Mouse (Mus musculus) layer of hippocampus, adult 9-10 months (tissue): Measurements from ENCODE around the gene Inka2.

Experiments used
- DNase-seq: peaks from one replicate; pipeline ENCODE4 v3.0.0; 2022; ENCODE audit warnings: low spot score

The Inka2 gene

GRCm38 (mm10) chr3:105704031-105705008, at the start of gene Inka2:
Gene Inka2, plus strand, starts transcription at chr3:105704599.
- no peak for DNase-seq

DNA sequence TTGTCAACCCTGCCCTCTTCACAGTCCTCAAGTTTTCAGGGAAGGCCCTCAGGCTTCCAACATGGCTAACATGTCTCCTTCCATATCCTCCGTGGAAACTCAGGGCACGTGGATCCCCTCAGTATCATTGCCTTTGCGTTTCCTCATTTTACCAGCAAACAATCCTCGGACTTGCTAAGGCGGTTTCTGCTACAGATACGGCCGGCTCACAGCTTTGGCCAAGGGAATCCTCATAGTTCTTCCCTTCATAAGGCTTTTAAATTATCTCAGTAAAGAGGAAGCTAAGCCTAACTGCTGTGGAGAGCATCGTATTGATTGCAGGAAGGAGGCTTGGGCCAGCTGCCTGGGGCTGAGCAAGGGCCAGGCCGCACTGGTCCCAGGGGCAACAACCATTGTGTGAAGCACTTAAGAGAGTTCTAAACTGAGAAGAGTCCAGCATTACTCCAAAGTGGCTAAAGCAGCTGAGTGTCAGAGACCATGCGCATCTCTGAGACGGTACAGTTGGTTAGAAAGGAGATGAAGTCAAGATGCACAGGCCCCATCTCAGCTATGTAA, 49.3 kb upstream of the Inka2 start:
- no peak for DNase-seq

DNA sequence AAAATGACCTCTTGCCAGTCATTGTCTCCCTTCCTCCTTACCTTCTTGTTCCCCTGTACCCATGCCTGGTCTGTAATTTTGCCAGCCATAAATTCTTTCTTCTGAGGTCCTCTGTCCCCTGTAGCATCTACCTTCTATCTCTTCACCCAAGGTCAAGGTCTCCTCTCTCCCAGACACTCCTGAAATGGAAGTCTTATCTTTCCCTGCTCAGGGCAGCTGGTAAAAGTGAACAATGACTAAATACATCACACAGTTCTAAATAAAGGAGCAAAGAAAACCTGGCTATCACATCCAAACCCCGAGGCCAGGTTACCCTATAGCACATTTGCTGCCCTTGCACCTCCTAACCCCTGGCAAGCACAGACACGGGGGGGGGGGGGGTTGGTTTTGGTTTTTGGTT, 43.9 kb upstream of the Inka2 start:
- no peak for DNase-seq

- DNase-seq, result no peak
These were observed 41.4 kb upstream of the Inka2 start for GRCm38 (mm10) chr3:105663043-105663442.

DNA sequence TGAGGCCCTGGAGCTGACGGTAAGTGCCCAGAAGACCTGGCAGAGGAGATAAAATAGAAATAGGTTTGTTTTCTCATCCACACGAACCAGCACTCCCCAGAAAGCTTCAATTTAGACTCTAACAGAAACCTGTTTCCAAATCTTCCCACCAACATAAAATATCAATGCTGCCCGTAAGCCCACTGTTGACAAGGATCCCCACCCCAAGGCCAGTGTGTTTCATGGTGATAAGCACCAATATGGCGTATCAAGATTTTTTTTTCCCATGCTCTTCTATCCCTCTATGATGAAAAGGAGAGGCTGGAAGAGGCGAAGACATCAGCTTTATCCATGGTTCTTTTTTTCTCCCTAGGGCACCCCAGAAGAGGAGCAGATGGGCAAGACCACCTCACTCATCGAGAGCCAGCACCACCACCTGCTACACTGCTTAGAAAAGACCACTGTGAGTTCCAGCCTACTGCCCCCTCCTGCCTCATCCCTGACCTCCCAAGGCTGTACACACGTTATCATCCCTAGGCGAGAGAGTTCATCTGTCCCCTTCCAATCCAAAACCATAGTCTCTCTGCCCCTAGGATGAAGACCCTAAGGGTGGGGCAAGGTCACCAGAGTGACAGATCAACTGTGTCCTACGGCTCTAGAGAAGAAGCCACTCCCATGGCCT, 39.2 kb upstream of the Inka2 start:
- DNase-seq, result no peak

DNA sequence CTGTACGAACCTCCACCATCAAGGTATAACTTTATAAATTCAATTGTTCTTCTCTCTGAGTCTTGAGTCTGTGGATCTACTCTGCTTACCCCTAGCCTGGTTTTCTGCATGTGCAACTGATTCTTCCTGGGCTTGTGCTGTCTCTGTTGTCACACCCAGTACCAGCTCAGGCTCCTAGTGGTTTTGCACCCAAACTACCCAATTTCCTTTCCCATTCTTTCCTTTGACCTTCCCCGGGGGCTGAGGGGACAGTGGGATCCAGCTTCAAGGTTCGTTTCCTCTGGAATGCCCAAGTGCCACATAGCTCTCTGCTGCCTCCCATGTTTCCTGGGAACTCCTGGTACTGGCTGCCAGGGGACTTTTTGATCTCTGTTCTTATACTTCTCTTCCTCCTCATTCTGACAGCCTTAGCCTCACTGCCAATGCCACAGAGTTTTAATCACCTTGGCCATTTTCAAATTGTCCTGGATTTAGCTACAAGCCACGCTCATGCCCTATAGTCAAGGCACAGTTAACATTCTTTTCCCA, 37.3 kb upstream of the Inka2 start:
- DNase-seq, result no peak

DNA sequence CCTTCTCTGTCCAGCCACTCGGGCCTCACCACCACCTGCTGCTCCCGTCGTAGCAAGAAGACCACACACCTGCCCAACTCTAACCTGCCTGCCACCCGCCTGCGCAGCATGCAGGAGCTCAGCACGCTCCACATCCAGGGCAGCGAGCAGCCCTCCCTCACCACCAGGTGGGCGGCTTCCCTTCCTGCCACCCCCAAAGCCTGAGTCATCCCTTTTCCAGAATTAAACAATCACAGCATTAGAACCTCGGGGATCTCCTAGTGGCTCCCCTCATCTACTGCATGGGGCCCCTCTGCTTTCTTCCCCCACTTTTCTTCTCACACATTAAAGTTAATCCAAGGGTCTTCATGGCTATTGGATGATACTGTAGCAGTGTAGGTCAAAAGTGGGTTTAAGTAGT, 36.2 kb upstream of the Inka2 start:
- DNase-seq, result no peak

DNA sequence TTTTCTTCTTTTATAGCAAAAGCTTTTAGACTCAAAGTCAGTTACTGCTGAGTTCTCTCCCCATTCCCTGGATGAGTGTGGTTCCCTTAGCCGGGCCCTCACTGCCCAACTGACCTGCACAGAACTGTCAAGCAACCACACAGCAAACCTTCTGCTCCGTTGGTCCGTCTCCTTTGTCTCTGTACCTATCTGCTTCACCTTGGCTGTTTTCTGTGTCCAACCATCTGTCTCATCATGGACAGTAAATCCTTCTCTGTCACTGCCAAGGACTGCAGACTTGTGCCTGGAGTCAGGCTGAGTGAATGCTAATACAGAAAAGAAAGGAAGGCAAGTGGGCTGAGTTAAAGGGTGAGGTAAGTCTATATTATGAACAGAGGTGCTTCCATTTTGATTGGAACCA, 34.6 kb upstream of the Inka2 start:
- no peak for DNase-seq

GRCm38 (mm10) chr3:105670801-105671200, 33.6 kb upstream of the Inka2 start:
- DNase-seq, result no peak

- peak; percentile 76 for DNase-seq
These were observed 29.7 kb upstream of the Inka2 start for GRCm38 (mm10) chr3:105674595-105675218.

- DNase-seq, result no peak
These were observed 28.5 kb upstream of the Inka2 start for GRCm38 (mm10) chr3:105675932-105676331.

DNA sequence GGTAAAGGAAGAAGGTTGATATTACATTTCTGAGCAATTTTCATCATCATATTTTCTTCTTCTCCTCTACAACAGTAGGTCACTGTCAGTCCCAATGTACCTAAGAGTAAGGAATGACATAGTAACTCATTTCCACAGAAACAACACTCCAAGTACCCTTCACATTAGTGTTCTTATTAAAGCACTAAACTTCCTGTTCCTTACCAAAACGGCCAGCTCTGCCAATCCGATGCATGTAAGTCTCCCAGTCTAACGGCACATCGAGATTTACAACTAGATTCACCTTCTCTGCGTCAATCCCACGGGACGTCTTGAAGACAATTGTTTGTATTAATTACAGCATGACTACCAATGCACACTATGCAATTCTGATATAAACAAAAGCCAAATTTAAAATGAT, 24.1 kb upstream of the Inka2 start:
- no peak for DNase-seq

- no peak for DNase-seq
These were observed 17.7 kb upstream of the Inka2 start for GRCm38 (mm10) chr3:105686394-105687323.

GRCm38 (mm10) chr3:105687324-105688060, 16.9 kb upstream of the Inka2 start, which contains the start of gene Ddx20:
Gene Ddx20, minus strand, starts transcription at chr3:105687574.
- peak; percentile 84 for DNase-seq

DNA sequence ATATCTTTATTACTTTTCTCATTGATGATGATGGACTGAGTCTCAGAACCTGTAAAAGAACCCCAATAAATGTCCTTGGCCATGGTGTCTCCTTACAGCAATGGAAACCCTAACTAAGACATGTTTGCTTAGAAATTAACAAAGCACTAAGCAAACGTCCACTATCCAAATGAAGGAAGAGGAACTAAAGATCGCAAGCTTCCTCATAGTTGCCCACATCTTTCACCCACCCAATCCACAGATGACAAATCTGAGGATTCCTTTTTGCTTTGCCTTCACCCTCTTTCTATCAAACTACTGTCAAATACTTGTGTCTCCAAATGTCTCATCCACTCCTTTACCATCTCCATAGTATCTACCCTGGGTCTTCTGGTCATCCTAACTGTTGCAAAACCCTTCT, 15.9 kb upstream of the Inka2 start:
- DNase-seq, result no peak

DNA sequence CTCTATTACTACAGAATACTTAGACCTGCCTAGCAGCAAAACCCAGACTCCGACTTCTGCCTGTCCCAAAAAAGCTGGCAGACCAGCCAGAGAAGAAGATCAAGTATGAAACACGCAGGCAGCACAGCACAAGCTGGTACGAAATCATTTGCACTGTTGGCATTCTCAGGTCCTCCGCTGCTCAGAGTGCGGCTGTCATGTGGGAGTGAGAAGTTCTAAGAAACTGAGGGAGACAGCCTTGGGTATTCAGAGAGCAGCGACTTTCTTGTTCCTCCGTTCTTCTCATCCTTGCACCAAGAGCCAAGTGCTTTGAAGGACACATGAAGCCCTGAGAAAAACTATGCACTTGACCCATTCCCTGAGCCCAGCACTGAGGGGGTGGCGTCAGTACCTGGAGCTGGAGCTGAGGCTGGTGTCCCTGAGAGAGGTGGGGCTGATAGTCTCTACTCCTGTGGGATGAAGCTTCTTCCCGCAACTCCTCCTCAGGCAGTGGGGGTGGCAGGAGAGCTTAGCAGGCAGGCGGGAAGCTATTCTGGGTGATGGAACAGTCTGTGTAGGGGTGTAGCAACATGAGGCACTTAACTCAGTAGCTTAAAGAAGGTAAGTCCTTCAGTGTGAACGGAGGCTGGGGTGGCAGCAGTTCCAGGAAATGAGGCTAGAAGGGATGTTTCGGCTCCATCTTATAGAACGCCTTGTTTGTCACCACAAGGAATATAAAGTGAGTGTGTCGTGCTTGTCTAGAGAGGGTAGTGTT, 10.9 kb upstream of the Inka2 start:
- DNase-seq, result no peak

DNA sequence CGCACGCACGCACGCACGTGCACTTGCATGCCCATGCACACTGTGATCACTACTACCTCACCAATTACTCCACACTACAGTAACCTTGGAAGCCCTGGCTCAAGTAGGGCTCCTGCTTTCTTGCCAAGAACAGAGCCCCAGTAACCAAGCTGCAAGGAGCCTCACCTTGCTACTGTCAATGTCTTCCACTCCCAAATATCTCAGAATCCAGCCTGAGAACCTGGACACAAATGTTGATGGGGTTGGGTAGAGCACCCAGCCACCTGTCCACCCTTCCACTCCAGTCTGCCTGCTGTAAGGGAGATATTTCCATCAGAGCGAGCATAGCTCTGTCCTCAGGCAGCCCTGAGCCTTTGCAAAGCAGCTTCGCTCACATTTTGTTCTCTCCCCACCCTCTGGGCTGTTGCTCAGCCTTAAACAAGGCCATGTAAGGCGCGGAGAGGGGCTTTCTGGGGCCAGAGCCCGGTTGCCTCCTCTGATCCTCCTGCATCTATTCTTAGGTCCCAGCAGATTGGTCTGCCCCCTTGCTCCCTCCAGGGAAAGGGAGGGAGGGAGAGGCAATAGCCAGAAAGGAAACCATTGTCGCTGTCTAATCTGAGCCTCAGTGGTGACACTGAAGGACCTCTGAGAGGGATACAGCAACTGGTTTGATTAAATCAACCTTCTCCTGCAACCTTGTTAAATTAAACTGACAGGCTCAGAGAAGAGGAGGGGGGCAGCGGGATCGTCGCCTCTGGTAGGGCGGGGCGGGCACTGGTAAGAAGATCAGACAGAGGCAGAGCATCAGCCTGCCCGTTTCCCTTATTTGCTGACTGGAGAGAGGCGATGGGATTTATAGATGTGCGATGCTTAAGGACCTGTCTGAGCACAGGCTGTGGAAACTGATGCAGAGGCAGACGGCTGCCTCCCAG, 8.7 kb upstream of the Inka2 start:
- DNase-seq, result no peak

GRCm38 (mm10) chr3:105696387-105697147, 7.8 kb upstream of the Inka2 start:
- no peak for DNase-seq
